Mouse (Mus musculus): ENCODE results near the gene Gnaq.
A peak's percentile ranks its signal among the peaks of the same experiment; 100 is the strongest.

Gnaq gene

GRCm38 (mm10) chr19:16318128-16318811, 185.6 kb downstream of the Gnaq start:
- no peak for DNase-seq (ENCODE audit: low spot score in 2 of 2)

- DNase-seq (ENCODE audit: low spot score in 2 of 2), result no peak
These were observed 187.4 kb downstream of the Gnaq start for GRCm38 (mm10) chr19:16319986-16320385.

- DNase-seq (ENCODE audit: low spot score in 2 of 2), result no peak
These were observed 190.4 kb downstream of the Gnaq start for GRCm38 (mm10) chr19:16322986-16323385.

GRCm38 (mm10) chr19:16324239-16324638, 191.6 kb downstream of the Gnaq start:
- no peak for DNase-seq (ENCODE audit: low spot score in 2 of 2)

GRCm38 (mm10) chr19:16325911-16326310, 193.3 kb downstream of the Gnaq start:
- peak in 1 of 2 experiments; percentile 72 for DNase-seq (ENCODE audit: low spot score in 2 of 2)

GRCm38 (mm10) chr19:16327401-16328073, 194.9 kb downstream of the Gnaq start:
- DNase-seq (ENCODE audit: low spot score in 2 of 2), result no peak

- peak; percentile 46 to 58 for DNase-seq (ENCODE audit: low spot score in 2 of 2)
These were observed 195.6 kb downstream of the Gnaq start for GRCm38 (mm10) chr19:16328074-16328850.

- DNase-seq (ENCODE audit: low spot score in 2 of 2), result no peak
These were observed 196.4 kb downstream of the Gnaq start for GRCm38 (mm10) chr19:16329056-16329455.

GRCm38 (mm10) chr19:16329648-16330047, 197.0 kb downstream of the Gnaq start:
- no peak for DNase-seq (ENCODE audit: low spot score in 2 of 2)

GRCm38 (mm10) chr19:16330161-16330560, 197.5 kb downstream of the Gnaq start:
- DNase-seq (ENCODE audit: low spot score in 2 of 2), result no peak

GRCm38 (mm10) chr19:16331047-16331446, 198.4 kb downstream of the Gnaq start:
- no peak for DNase-seq (ENCODE audit: low spot score in 2 of 2)

GRCm38 (mm10) chr19:16337866-16338530, 205.4 kb downstream of the Gnaq start:
- no peak for DNase-seq (ENCODE audit: low spot score in 2 of 2)

- no peak for DNase-seq (ENCODE audit: low spot score in 2 of 2)
These were observed 207.4 kb downstream of the Gnaq start for GRCm38 (mm10) chr19:16339954-16340586.

- DNase-seq (ENCODE audit: low spot score in 2 of 2), result no peak
These were observed 210.1 kb downstream of the Gnaq start for GRCm38 (mm10) chr19:16342702-16343101.

- DNase-seq (ENCODE audit: low spot score in 2 of 2), result no peak
These were observed 212.9 kb downstream of the Gnaq start for GRCm38 (mm10) chr19:16345516-16345915.

- DNase-seq (ENCODE audit: low spot score in 2 of 2), result no peak
These were observed 214.4 kb downstream of the Gnaq start for GRCm38 (mm10) chr19:16347037-16347436.

- no peak for DNase-seq (ENCODE audit: low spot score in 2 of 2)
These were observed 221.1 kb downstream of the Gnaq start for GRCm38 (mm10) chr19:16353701-16354136.

GRCm38 (mm10) chr19:16358148-16358547, 225.5 kb downstream of the Gnaq start:
- DNase-seq (ENCODE audit: low spot score in 2 of 2), result no peak

GRCm38 (mm10) chr19:16358905-16359304, 226.3 kb downstream of the Gnaq start:
- no peak for DNase-seq (ENCODE audit: low spot score in 2 of 2)

GRCm38 (mm10) chr19:16366465-16367063, 233.9 kb downstream of the Gnaq start:
- no peak for DNase-seq (ENCODE audit: low spot score in 2 of 2)

GRCm38 (mm10) chr19:16367218-16367617, 234.6 kb downstream of the Gnaq start:
- DNase-seq (ENCODE audit: low spot score in 2 of 2), result peak in 1 of 2 experiments; percentile 6
